Mouse (Mus musculus): ENCODE data around the gene Wdr35.
"Not testable (repeated sequence)": the region's sequence is repeated elsewhere in the genome, so short reads cannot be mapped to it uniquely, and the experiment has no call there.

Gene Wdr35

DNA sequence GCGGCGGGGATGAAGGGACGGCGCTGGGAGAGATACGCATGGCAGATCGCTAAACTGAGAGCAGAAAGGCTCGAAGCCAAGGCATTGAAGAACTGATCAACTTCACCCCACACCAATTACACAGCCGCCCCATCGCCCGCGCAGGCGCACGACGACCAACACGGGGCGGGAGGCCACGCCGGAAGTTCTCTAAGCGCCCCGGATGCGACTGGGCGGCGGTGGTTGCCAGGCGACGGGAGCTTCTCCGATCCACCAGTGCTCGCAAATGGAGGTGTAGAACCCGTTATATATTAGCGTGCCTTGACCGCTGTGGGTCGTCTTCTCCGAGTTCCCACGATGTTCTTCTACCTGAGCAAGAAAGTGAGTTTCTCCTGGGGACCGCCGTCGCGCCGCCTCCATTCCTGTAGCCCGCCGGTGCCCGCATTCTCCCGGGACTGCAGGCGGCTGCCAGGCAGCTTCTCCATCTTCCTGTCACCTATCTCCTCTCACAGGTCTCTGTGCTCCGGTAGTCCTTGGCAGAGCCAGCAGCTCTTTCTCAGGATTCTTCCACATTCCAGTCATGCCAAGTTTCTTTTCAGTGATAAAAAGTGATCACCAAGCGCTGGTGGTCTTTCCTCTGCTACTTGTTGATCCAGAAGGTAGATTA, at the start of gene Wdr35:
Wdr35 (plus strand) TSS at position 73 of the 646 bp plus-strand sequence.
- peak; percentile 93 for DNase-seq

DNA sequence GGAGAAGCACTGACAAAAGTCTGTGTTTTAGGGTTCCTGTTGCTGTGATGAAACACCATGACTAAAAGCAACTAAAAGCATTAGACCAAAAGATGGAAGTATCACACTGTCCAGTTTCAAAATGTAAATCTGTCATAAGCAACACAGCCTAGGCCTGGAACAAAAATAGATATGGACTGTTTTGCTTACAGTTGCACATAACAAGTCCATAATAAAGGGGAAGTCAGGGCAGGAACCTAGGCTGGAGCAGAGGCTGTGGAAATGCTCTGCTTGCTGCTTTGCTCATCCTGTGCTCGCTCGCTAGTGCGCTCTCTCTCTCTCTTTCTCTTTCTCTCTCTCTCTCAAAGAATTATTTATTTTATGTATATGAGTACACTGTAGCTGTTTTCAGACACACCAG, 46.0 kb upstream of the Wdr35 start:
- DNase-seq, result no peak

DNA sequence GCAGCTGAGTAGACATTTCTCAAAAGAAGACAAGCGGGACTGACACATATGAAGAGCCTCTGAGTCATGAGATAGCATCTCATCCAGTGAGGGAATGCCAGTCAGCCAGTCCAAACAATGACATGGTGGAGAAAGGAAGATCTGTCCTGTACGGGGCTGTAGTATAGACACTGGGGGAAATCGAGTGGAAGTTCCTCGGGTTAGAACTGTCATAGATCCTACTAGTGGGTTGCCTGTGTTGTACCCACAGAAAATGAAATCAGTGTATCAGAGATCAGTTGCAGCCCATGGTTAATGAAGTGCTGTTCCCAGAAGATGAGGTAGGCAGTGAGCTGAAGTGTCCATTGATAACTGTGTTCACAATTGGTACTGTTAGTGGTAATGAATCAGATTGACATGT, 44.9 kb upstream of the Wdr35 start:
- no peak for DNase-seq

DNA sequence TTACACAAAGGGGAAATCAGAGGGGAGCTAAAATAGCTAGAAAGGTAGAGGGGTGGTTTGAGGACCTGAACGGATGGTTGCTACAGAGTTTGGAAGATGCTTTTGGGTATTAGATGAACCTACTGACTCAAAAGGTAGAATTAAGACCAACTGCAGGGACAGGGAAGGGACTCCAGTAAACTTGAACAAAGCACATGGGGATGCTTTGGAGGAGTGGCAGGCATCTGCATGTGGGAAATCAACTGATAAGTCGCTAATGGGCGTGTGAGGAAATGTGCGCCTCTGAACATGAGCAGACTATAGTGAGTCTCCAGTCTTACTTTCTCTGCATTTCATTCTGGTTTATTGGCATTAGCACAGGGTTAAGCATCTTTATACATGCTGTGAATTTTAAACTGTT, 42.6 kb upstream of the Wdr35 start:
- no peak for DNase-seq

DNA sequence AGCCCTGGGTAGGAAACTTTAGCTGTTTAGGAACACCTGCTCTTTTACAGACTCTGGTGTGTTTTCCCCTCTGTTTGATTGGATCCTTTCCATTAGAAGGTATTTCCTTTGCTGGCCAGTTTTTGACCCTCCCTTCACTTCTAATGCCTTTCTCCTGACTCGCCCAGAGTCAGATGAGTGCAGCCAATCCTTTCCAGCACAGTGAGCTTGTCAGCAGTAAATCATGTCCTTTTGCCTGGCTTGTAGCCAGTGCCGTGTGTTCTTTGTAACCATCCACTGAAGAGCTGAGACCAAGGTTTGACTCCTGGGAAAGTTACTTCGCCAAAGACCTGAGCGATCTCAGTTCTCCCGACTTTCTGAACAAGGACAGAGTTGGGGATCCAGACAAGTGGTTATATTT, 38.3 kb upstream of the Wdr35 start:
- DNase-seq, result no peak

DNA sequence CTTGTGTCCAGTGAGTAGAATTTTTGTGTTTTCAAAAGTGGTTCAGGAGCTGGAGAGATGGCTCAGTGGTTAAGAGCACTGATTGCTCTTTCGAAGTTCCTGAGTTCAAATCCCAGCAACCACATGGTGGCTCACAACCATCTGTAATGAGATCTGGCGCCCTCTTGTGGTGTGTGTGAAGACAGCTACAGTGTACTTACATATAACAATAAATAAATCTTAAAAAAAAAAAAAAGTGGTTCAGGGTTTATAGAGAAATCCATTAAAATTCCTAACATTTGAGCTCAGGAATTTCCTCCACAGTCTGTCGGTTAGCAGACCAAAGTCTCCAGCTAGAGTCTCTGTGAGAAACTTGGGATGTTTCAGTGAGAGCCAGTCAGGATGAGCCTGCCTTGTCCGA, 37.5 kb upstream of the Wdr35 start:
- DNase-seq, result not testable (repeated sequence)

DNA sequence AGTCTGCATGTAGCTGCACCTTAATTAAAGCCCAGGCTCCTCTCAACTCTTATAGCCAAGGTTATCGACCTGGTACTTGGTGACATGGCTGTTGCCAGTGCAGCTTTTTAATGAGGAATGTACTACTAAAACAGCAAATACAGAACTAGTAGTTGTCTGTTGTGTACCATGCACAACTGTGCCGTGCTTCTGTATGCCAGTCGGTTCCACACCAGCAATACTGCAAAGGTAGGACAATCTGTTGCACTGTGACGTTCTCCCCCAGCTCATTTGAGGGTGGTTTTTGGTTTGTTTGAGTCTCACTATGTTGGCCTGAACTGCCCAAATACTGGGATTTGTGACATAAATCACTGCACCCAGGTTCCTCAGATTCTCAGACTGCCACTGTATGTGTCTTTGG, 34.2 kb upstream of the Wdr35 start:
- no peak for DNase-seq

DNA sequence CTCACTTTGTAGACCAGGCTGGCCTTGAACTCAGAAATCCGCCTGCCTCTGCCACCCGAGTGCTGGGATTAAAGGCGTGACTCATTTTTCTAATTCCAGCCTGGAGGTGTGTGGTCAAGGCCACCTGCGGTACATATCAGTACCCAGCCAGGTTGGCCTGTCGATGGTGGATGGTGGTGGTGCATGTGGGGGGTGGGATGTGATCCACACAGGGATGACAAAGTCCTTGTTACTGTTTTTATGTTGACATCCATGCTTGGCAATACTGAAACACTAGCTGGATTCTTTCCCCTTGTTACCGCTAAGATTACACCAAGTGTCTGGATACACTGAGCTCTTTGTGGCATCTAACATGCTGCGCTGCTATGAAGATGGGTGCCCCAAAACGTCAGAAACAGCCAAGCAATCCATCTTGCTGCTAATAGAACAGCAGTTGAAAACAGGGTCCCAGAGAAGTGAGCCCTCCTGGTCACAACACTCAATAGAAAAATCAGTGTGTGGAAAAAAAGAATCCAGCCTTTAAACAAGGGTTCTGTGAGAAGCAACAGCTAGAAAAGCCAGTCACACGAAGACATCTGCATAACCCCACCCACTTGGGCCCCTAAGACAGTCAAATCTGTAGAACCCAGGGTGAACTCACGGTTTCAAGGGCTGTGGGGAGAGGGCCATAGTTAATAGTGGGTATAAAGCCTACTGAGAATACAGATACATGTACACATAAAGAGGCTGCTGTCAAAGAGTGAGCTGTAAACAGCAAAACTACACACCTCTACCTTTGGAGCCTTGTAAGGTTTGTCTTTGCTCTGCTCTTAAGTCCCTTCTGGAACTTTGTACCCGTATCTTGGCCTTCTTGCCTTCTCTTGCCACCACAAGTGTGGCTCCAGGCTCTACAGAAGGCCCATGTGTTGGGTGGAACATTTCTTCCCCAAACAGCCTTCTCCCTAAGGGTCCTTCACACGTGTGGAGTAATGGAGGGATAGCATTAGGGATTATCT, 33.4 kb upstream of the Wdr35 start:
- DNase-seq, result no peak

DNA sequence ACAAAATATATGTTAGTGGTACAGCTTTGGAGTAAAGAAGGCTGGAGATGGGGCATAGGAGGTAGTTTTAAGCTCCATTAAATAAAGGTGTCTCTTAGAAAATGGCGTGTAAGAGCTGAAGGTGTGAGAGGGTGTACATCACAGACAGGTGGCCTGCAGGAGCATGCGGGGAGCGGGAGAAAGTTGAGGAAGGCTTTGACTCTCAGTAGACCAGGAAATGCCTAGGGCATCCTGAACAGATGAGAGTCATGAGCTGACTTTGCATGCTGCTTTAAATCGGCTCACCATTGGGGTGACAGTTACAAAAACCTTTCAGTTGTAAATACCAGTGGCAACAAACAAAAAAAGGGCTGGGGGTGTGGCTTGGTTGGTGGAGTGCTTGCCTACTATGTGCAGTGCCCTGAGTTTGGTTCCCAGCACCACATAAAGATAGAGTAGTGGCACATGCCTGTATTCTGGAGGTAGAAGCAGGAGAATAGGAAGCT, 32.5 kb upstream of the Wdr35 start:
- DNase-seq, result no peak

DNA sequence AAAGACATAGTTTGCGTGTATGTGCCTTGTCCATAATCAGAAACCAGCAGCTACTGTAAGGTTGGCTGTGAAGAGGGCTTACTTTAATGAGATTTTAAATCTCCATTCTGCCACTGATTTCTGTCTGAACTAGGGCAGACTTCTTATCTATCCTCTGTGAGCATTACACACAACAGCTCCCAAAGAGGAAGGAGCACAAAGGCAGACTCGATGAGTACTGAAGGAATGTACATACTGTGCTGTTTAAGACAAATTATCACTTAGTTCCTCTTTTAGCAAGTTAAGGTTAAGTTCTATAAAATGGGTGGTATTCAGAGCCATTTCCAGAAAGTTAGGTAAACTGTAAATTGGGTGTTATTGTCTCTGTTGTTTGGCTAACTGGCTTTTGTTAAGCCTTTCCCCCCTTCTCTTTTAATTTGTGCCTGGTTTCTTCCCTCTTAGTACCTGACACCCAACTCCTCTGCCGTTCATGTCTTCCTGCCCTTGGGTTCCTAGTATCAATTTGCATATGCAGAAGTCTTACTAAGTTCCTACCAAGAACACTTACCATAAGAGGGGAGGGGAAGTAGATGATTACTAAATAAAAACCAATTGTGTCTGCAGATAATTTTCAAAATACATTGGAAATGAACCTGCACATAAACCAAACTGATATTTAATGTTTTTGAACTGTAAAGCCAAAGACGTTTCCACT, 31.8 kb upstream of the Wdr35 start:
- DNase-seq, result no peak

DNA sequence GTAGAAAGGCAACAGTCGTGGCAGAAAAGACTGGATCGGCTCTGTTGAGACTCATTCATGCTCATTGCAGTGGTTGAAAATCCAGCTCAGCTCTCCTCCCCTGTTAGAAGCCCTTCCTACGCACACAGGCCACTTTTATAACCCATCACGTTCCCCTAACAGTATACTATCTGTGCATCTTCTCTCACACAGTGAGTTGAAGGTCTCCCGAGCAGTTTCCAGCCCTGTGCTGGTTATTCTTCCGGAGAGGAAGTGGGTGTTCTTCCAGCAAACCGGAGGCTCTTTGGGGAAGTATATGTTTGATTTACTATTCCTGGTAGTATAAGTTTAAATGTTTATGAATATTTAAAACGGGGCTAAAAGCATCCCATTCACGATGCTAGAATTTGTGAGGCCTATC, 26.5 kb upstream of the Wdr35 start:
- no peak for DNase-seq

DNA sequence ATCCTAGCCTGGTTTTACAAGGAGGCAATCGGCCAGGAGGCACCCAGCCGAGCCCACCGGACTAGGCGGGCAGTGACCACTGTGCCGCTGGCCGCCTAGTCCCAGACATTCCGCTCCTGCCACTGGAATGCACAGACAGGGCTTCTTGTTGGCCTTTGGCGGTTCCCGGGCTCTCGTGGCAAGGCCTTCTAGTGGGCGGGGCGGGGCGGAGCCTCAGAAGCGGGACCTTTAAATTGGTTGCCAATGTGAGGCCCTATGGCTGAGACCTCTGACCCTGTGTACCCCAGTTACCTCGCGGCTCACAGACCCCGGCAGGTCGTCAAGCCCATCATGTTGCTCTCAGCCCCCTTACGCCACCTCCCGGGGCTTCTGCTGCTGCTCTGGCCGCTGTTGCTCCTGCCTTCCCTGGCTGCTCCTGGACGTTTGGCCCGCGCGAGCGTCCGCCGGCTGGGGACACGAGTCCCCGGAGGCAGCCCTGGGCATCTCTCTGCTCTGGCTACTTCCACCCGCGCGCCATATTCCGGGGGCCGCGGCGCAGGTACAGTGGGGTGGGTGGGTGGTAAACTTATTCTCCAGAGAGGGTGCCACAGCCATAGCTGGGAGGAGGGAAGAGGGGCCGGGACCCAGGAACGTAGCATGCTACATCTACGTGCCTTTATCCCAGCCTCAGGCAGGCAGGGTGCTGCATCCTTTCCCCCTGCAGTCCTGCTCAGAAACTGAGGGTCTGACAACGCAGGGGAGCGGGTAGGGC, 25.8 kb upstream of the Wdr35 start, which contains the start of gene Matn3:
Matn3 (plus strand) TSS at position 216 of the 751 bp plus-strand sequence.
- DNase-seq, result peak; percentile 21

DNA sequence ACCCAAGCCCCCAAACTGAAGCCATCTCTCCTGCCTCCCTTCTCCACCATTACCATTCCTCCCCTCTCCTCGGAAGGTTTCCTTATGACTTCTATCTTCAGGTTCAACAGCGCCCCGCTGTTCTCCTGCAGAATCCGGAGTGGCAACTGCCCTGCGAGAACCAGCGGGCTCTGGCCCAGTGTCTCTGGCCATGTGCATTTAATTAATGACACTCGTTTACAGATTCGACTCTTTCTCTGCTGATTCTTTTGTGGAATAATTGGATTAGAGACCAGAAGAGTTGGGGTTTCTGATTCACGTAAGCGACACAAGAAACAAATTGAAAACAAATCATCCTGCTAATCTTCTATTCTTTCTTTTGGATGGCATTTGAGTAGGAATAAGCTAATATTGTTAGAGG, 20.6 kb upstream of the Wdr35 start:
- no peak for DNase-seq

DNA sequence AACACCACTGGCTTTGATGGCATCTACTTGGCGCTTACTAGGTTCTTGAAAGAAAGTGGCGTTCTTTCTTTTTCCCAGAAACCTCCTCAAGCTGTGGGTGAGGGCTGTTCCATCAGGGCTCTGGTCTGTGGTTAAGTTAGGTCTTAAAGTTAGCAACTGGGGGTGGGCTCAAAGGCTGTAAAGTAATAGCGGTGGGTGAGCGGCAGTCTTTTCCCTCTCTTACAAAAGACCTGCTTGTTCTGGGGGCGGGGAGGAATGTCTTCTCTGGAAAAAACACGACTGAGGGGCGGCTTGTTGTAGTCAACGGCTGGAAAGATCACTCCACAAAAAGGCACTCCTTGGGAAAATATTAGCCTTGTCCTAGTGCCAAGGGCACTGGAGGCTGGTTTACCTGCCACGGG, 19.5 kb upstream of the Wdr35 start:
- DNase-seq, result no peak

DNA sequence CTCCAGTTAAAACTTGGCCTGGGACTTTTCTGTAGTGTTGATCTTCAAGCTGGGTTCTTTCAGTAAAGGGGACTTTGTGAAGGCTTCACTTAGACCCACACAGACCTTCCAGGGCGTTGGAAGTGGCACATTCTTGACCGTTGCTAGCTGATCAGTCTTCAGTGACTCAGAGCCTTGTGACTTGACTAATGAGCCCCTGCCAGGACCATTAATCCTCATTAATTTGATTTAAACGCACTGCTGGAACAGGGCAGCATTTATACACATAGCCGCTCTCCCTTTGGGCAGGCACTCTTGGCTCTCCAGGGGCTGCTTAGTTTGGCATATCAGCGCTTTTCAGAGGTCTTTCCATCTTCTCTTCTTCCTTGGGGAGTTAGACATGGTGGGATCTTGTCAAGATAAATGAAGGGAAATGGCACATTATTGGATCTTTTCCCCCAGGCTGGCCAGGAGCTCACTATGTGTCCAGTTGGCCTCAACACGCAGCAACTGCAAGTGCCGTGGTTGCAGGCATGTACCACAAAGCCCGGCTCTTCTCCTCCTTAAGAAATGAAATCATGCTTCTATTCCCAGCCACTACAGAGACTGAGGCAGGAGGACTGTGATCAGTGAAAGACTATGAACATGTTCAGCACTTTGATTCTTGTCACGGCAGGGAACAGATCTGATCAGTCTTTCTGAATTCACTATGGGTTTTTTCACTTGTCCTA, 11.9 kb upstream of the Wdr35 start:
- no peak for DNase-seq

DNA sequence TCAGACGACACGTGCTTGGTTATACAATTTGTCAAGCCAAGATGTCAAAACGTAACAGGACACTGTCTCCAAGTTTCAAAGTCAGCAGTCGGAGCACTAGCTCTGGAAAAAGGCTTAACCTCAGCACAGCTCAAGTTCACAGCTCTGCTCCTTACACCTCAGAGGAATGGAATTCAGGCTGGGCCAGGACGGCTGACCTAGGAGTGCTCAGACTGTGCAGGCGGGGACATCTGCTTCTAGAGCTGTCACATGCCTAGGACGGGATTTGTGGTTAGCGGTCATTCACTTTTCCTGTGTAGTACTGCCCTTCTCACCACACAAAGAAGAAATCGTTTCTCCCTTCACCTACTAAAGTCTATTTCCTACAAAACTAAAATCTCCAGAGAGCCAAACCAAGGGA, 3.9 kb upstream of the Wdr35 start:
- DNase-seq, result no peak

DNA sequence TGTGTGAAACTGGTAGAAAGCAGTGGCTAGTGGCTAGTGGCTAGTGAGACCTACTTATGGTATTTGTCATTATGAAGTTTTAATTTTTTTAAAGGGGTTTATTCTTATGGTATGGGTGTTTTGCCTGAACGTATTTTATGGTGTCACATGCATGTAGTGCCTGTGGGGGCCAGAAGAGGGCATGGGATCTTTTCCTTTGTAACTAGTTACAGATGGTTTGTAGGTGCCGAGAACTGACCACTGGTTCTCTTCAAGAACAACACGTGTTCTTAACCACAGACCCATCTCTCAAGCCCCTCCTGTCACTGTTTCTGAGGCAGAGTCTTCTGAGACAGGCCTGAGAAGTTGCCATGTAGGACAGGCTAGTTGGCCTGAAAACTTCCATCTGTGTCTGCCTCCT, 1.4 kb downstream of the Wdr35 start:
- DNase-seq, result no peak

DNA sequence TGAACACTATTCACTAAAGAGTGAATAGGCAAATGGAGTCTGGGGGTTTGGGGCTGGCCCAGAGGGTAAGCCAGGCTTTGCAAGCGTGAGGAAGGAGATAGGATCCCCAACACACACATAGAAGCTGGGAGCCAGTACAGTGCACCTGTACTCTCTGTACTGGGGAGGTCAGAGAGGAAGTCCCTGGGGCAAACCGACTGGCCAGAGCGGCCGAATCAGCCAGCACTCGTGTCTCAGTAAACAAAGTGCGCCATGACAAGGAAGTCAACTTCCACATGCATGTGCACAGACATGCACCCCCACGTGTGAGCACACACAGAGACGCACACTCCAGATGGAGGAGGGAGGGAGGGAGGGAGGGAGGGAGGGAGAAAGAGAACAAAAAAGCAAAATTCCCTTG, 19.5 kb downstream of the Wdr35 start:
- DNase-seq, result no peak

DNA sequence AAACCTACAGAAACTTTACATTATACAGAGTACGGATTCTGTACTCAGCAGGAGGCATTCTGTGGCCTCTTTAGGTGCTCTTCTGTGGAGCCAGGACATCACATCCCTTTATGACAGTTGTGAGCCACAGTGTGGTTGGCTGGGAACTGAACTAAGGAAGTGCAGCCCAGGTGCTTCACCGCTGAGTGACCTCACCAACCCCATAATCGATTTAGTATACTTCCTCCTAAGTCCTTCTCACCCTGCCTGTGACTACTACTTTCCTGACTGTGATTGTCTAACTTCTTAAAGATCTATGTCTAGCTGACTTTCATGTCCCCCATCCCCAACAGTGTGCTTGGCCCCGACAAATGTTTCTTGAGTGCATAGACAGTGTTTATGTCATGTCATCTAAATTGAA, 24.6 kb downstream of the Wdr35 start:
- no peak for DNase-seq

DNA sequence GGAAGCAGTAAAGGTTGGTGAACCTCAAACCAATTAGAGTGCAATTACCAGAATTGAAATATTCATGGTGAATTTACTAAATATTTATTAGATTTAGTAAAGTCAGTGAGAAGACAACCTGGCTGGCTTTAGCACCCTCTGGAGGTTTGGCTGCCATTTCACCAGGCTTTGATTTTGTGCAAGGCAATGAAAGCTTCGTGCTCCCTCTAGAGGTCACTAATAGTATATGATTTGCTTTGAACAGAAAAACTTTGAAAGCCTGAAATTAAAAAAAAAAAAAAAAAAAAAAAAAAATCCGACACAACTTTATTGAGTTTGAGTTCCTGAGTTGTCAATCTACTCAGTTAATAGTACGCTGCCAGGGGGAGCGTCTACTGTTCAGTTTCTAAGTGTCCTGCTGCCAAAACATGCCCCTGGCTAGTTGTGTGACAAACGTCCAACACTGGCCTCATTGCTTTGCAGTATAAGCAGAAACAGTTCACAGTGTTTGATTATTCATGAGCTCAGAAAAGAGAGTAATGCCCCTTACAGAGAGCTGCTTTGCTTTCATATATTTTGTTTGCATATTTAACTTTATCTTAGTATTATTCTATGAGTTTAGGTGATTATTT, 28.5 kb downstream of the Wdr35 start:
- peak; percentile 44 for DNase-seq

DNA sequence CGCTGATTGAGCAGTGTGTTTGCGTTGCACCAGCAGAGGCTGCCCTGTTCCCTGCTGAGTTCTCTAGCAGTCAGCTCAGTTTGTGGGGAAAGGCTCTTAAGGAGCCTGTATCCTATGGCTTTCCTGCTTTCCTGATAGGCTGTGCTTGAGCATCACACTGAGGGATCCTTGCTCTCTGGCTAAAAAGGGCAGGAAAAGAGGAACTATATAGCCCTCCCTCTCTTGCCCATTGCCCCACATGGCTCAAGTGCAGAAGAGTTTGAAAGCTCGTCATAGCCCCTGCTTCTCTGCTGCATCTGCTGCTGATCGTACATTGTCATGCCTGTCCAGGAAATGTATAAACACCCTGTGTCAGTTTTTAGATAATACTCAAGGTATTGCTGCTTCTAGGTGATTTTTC, 33.5 kb downstream of the Wdr35 start:
- no peak for DNase-seq

DNA sequence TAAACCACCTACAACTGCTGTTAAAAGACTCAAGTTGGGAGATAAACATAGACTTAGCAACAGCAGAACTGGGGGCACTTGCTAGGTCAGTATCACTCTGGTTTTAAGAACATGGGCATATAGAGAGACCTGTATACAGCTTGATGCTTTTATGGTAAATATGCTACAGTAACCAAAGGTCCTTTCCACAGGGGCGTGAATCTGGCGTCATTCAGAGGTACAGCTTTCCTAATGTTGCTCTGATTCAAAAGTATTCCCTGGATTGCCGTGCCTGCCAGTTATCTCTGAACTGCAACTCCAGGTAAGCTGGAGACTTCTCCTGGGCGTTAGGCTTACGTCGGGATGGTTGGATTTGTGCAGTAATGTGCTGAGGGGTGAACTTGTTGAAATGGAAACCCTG, 34.1 kb downstream of the Wdr35 start:
- no peak for DNase-seq
